ENCODE assay signal across 26 mouse cellular contexts in genomic region chr4:100735098-100735935, GRCm38 (mm10). TPM values are rescaled to one million over a fixed set of nuclear protein-coding genes. Genes with fewer than 3 reads are reported as not detected.
DNase-seq lines count a peak whose midpoint lies in the region; ATAC-seq and TF ChIP-seq lines count a peak whose summit lies in the region.
"Had no signal": no experiment of that assay in that cellular context is flagged by ENCODE, and none has a peak within 500 bp of the region (broad histone marks: within the 10 kb centered on the region; RNA-seq: fewer than 3 reads in every experiment).

No protein-coding gene starts in this region.

- no peak overlapping the region for H3K4me2 ChIP-seq in forebrain, embryonic 16.5 days (ENCODE audit: low read length)
- H3K4me2 ChIP-seq in midbrain, embryonic 11.5 days = no peak overlapping the region
- no peak overlapping the region for H3K4me2 ChIP-seq in midbrain, postnatal 0 days (ENCODE audit: low read depth, low read length, poor library complexity, severe bottlenecking)
- no peak overlapping the region for H3K4me2 ChIP-seq in forebrain, embryonic 13.5 days
- H3K4me2 ChIP-seq in stomach, postnatal 0 days (replicated peaks; ENCODE audit: low read depth) = no peak overlapping the region
- H3K4me2 ChIP-seq: embryonic facial prominence, embryonic 15.5 days; heart, embryonic 13.5 days; limb, embryonic 12.5 days; liver, embryonic 15.5 days; lung, embryonic 14.5 days; neural tube, embryonic 12.5 days had no signal

- H3K27ac ChIP-seq in forebrain, embryonic 10.5 days = peak overlapping the region; percentile 70
- no peak overlapping the region for H3K27ac ChIP-seq in forebrain, embryonic 16.5 days (ENCODE audit: low read length)
- H3K27ac ChIP-seq in midbrain, embryonic 11.5 days (ENCODE audit: low read depth, low read length) = no peak overlapping the region
- H3K27ac ChIP-seq in midbrain, postnatal 0 days (ENCODE audit: low read depth, low read length) = no peak overlapping the region
- peak overlapping the region; percentile 22; the same call in 1 of the 2 replicates for H3K27ac ChIP-seq in forebrain, embryonic 13.5 days
- H3K27ac ChIP-seq in stomach, postnatal 0 days (replicated peaks) = no peak overlapping the region
- H3K27ac ChIP-seq: embryonic facial prominence, embryonic 10.5 days; embryonic facial prominence, embryonic 15.5 days; heart, adult 2 months; heart, embryonic 13.5 days; left cerebral cortex, adult 2 months; limb, embryonic 12.5 days; liver, embryonic 15.5 days; neural tube, embryonic 12.5 days had no signal

- no peak; the same call in 1 of the 2 replicates for ATAC-seq in forebrain, embryonic 16.5 days
- peak; percentile 33; the same call in 1 of the 2 replicates for ATAC-seq in midbrain, embryonic 11.5 days (ENCODE audit: low FRiP score)
- ATAC-seq in midbrain, postnatal 0 days (ENCODE audit: low FRiP score) = no peak
- ATAC-seq in forebrain, embryonic 13.5 days = peak; percentile 65; the same call in 1 of the 2 replicates
- ATAC-seq in stomach, postnatal 0 days (ENCODE audit: low FRiP score, low TSS enrichment) = no peak
- ATAC-seq: intestine, embryonic 16.5 days had no signal

- no peak for TF ChIP-seq EP300 in stomach, postnatal 0 days (optimal IDR thresholded peaks at IDR 0.05)

- WGBS in forebrain, embryonic 10.5 days = 59% methylated on average over 9 of the region's 9 CpGs
- 27% methylated on average over 9 of the region's 9 CpGs for WGBS in forebrain, embryonic 16.5 days
- 68% methylated on average over 9 of the region's 9 CpGs for WGBS in midbrain, embryonic 11.5 days
- WGBS in midbrain, postnatal 0 days = 53% methylated on average over 9 of the region's 9 CpGs
- 32% methylated on average over 9 of the region's 9 CpGs for WGBS in forebrain, embryonic 13.5 days
- WGBS in stomach, postnatal 0 days = 72% methylated on average over 9 of the region's 9 CpGs

- H3K27me3 ChIP-seq in forebrain, embryonic 10.5 days (ENCODE audit: poor library complexity, severe bottlenecking) = peaks cover 17% of the 10 kb centered on the region
- no peaks in the 10 kb centered on the region for H3K27me3 ChIP-seq in forebrain, embryonic 16.5 days (replicated peaks; ENCODE audit: control insufficient read depth, insufficient read depth, low read length)
- H3K27me3 ChIP-seq in midbrain, embryonic 11.5 days (ENCODE audit: control insufficient read depth, insufficient read depth, low read length) = no peaks in the 10 kb centered on the region
- H3K27me3 ChIP-seq in midbrain, postnatal 0 days (ENCODE audit: insufficient read depth, low read length) = no peaks in the 10 kb centered on the region
- no peaks in the 10 kb centered on the region for H3K27me3 ChIP-seq in forebrain, embryonic 13.5 days
- no peaks in the 10 kb centered on the region for H3K27me3 ChIP-seq in stomach, postnatal 0 days (ENCODE audit: control insufficient read depth, insufficient read depth, low read length)
- H3K27me3 ChIP-seq: CH12.LX; embryonic facial prominence, embryonic 15.5 days; heart, embryonic 13.5 days; limb, embryonic 12.5 days; liver, embryonic 15.5 days; neural tube, embryonic 12.5 days had no signal

- DNase-seq in forebrain, embryonic 10.5 days (ENCODE audit: extremely low spot score, low spot score) = no peak
- DNase-seq in midbrain, embryonic 11.5 days (ENCODE audit: low spot score, missing footprints) = peak; percentile 80
- DNase-seq in midbrain, postnatal 0 days (ENCODE audit: low spot score) = no peak
- DNase-seq in stomach, postnatal 0 days (ENCODE audit: low spot score) = no peak
- DNase-seq in layer of hippocampus, postnatal 14 days (ENCODE audit: low spot score in 2 of 2) = no peak
- DNase-seq: adrenal gland, adult 8-10 months; cerebellum, adult 8-10 months; cerebellum, postnatal 25 days; heart, adult 2 months; heart, postnatal 10 days; kidney, adult 8-10 months; kidney, postnatal 14 days; lung, embryonic 14.5 days; lung, postnatal 14 days had no signal

- TF ChIP-seq CTCF in midbrain, postnatal 0 days (IDR thresholded peaks at IDR 0.05) = no peak
- TF ChIP-seq CTCF in stomach, postnatal 0 days (IDR thresholded peaks at IDR 0.05; ENCODE audit: low read depth) = no peak

- no peaks in the 10 kb centered on the region for H3K9me3 ChIP-seq in forebrain, embryonic 10.5 days
- no peaks in the 10 kb centered on the region for H3K9me3 ChIP-seq in forebrain, embryonic 16.5 days (ENCODE audit: control insufficient read depth, low read length)
- no peaks in the 10 kb centered on the region for H3K9me3 ChIP-seq in midbrain, embryonic 11.5 days (ENCODE audit: control insufficient read depth, low read length)
- no peaks in the 10 kb centered on the region for H3K9me3 ChIP-seq in midbrain, postnatal 0 days (ENCODE audit: low read length)
- no peaks in the 10 kb centered on the region for H3K9me3 ChIP-seq in forebrain, embryonic 13.5 days (replicated peaks)
- no peaks in the 10 kb centered on the region for H3K9me3 ChIP-seq in stomach, postnatal 0 days (ENCODE audit: control insufficient read depth, low read length)
- H3K9me3 ChIP-seq: embryonic facial prominence, embryonic 10.5 days; embryonic facial prominence, embryonic 15.5 days; heart, embryonic 13.5 days; limb, embryonic 12.5 days; liver, embryonic 15.5 days; neural tube, embryonic 12.5 days had no signal

- H3K4me1 ChIP-seq in forebrain, embryonic 10.5 days = peaks cover 25% of the 10 kb centered on the region
- peaks cover 6% of the 10 kb centered on the region for H3K4me1 ChIP-seq in forebrain, embryonic 16.5 days (replicated peaks; ENCODE audit: control insufficient read depth, insufficient read depth, low read length)
- H3K4me1 ChIP-seq in midbrain, embryonic 11.5 days (ENCODE audit: control insufficient read depth, insufficient read depth, low read length) = peaks cover 13% of the 10 kb centered on the region
- H3K4me1 ChIP-seq in midbrain, postnatal 0 days (ENCODE audit: insufficient read depth, low read length) = no peaks in the 10 kb centered on the region
- H3K4me1 ChIP-seq in forebrain, embryonic 13.5 days = peaks cover 13% of the 10 kb centered on the region
- no peaks in the 10 kb centered on the region for H3K4me1 ChIP-seq in stomach, postnatal 0 days (replicated peaks; ENCODE audit: control insufficient read depth, insufficient read depth)
- H3K4me1 ChIP-seq: embryonic facial prominence, embryonic 10.5 days; embryonic facial prominence, embryonic 15.5 days; heart, embryonic 13.5 days; limb, embryonic 12.5 days; liver, embryonic 15.5 days; neural tube, embryonic 12.5 days had no signal

- no peak overlapping the region for H3K9ac ChIP-seq in forebrain, embryonic 16.5 days (replicated peaks; ENCODE audit: low read depth, low read length)
- no peak overlapping the region for H3K9ac ChIP-seq in midbrain, embryonic 11.5 days (ENCODE audit: low read length)
- H3K9ac ChIP-seq in midbrain, postnatal 0 days (replicated peaks; ENCODE audit: low read length, poor library complexity, severe bottlenecking) = no peak overlapping the region
- no peak overlapping the region for H3K9ac ChIP-seq in forebrain, embryonic 13.5 days
- H3K9ac ChIP-seq in stomach, postnatal 0 days (ENCODE audit: low read length) = no peak overlapping the region
- H3K9ac ChIP-seq: embryonic facial prominence, embryonic 15.5 days; heart, embryonic 13.5 days; limb, embryonic 12.5 days; liver, embryonic 15.5 days; lung, embryonic 14.5 days; neural tube, embryonic 12.5 days had no signal

- no peaks in the 10 kb centered on the region for H3K36me3 ChIP-seq in forebrain, embryonic 10.5 days (replicated peaks)
- no peaks in the 10 kb centered on the region for H3K36me3 ChIP-seq in forebrain, embryonic 16.5 days (ENCODE audit: control insufficient read depth, insufficient read depth)
- H3K36me3 ChIP-seq in midbrain, embryonic 11.5 days (ENCODE audit: control insufficient read depth, insufficient read depth, low read length) = no peaks in the 10 kb centered on the region
- H3K36me3 ChIP-seq in midbrain, postnatal 0 days (ENCODE audit: insufficient read depth, low read length) = no peaks in the 10 kb centered on the region
- no peaks in the 10 kb centered on the region for H3K36me3 ChIP-seq in forebrain, embryonic 13.5 days (ENCODE audit: poor library complexity, severe bottlenecking)
- H3K36me3 ChIP-seq in stomach, postnatal 0 days (ENCODE audit: control insufficient read depth, insufficient read depth, low read length) = no peaks in the 10 kb centered on the region
- H3K36me3 ChIP-seq: embryonic facial prominence, embryonic 10.5 days; embryonic facial prominence, embryonic 15.5 days; heart, embryonic 13.5 days; limb, embryonic 12.5 days; liver, embryonic 15.5 days; neural tube, embryonic 12.5 days had no signal

- no peak overlapping the region for H3K4me3 ChIP-seq in forebrain, embryonic 10.5 days
- no peak overlapping the region for H3K4me3 ChIP-seq in forebrain, embryonic 16.5 days (replicated peaks; ENCODE audit: low read length)
- H3K4me3 ChIP-seq in midbrain, embryonic 11.5 days (ENCODE audit: low read depth, low read length) = no peak overlapping the region
- no peak overlapping the region for H3K4me3 ChIP-seq in midbrain, postnatal 0 days (ENCODE audit: low read depth, low read length)
- H3K4me3 ChIP-seq in forebrain, embryonic 13.5 days = no peak overlapping the region
- H3K4me3 ChIP-seq in stomach, postnatal 0 days (ENCODE audit: low read depth, low read length) = no peak overlapping the region
- H3K4me3 ChIP-seq: embryonic facial prominence, embryonic 10.5 days; embryonic facial prominence, embryonic 15.5 days; heart, adult 2 months; heart, embryonic 13.5 days; left cerebral cortex, adult 2 months; limb, embryonic 12.5 days; liver, embryonic 15.5 days; myocyte; neural tube, embryonic 12.5 days had no signal

RNA-seq across cellular contexts. Expression of gene Cachd1, which starts 41.2 kb away (rescaled TPM):
- polyA plus RNA-seq in forebrain, embryonic 10.5 days (2016; fragmentation: Nextera tagmentation; extraction: Ambion mirVana) = 25.5 and 26.8 TPM in 2 replicates
- polyA plus RNA-seq in forebrain, embryonic 16.5 days (2015; fragmentation: Nextera tagmentation; extraction: Ambion mirVana) = 15.2 and 17.7 TPM in 2 replicates
- polyA plus RNA-seq in midbrain, embryonic 11.5 days (2014; fragmentation: Nextera tagmentation; extraction: Ambion mirVana) = 36.3 and 39.0 TPM in 2 replicates
- total RNA-seq in midbrain, postnatal 0 days (2014; rRNA removed) = 52.2 and 59.8 TPM in 2 replicates
- 25.1 and 26.5 TPM in 2 replicates for polyA plus RNA-seq in midbrain, postnatal 0 days (2015; fragmentation: Nextera tagmentation; extraction: Ambion mirVana)
- 14.7 and 18.2 TPM in 2 replicates for polyA plus RNA-seq in forebrain, embryonic 13.5 days (2015; fragmentation: Nextera tagmentation; extraction: Ambion mirVana)
- polyA plus RNA-seq in stomach, postnatal 0 days (2015; fragmentation: Nextera tagmentation; extraction: Ambion mirVana) = 6.4 and 7.0 TPM in 2 replicates
- total RNA-seq in layer of hippocampus, postnatal 14 days (2021) = 10 to 100 TPM; 39.3 to 54.8 TPM

Comparison
In these comparisons a context has a peak if more than half of its experiments do, and no peak if none do; other contexts are left out.
1. H3K27ac ChIP-seq: peak in forebrain, embryonic 10.5 days (single experiment) and forebrain, embryonic 13.5 days (single experiment); none in forebrain, embryonic 16.5 days (single experiment), midbrain, embryonic 11.5 days (single experiment), midbrain, postnatal 0 days (single experiment) and stomach, postnatal 0 days (single experiment).
2. ATAC-seq: peak in midbrain, embryonic 11.5 days (single experiment) and forebrain, embryonic 13.5 days (single experiment); none in forebrain, embryonic 16.5 days (single experiment), midbrain, postnatal 0 days (single experiment) and stomach, postnatal 0 days (single experiment).